Mouse (Mus musculus): ENCODE data around the gene Hist1h2ak.
"Not testable (repeated sequence)": the region's sequence is repeated elsewhere in the genome, so short reads cannot be mapped to it uniquely, and the experiment has no call there.

The Hist1h2ak gene

DNA sequence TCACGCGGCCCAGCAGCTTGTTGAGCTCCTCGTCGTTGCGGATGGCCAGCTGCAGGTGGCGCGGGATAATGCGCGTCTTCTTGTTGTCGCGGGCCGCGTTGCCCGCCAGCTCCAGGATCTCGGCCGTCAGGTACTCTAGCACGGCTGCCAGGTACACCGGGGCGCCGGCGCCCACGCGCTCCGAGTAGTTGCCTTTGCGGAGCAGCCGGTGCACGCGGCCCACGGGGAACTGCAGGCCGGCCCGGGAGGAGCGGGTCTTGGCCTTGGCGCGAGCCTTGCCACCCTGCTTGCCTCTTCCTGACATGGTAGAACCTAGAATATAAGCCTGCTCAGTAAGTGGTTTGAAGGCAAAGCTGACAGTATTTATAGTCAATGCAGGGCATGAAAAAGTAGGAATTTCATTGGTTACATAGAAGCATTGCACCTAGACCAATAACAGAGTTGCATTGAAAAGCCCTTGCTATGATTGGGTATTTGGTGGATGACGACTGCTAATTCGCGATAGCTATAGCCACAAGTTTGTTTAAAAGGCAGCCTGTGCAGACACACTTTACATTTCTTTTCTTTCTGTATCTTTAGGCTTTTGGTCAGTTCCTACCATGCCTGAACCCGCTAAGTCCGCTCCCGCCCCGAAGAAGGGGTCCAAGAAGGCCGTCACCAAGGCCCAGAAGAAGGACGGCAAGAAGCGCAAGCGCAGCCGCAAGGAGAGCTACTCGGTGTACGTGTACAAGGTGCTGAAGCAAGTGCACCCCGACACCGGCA, at the start of gene Hist1h2ak, which contains the start of gene Hist1h2bn:
Gene Hist1h2ak, minus strand, starts transcription at position 304 of the 762 bp plus-strand sequence.
Gene Hist1h2bn, plus strand, starts transcription at position 600 of the 762 bp plus-strand sequence.
- DNase-seq (ENCODE audit: low read depth, low spot score): peak; percentile 95

GRCm38 (mm10) chr13:21803058-21803457, 49.4 kb upstream of the Hist1h2ak start:
- DNase-seq (ENCODE audit: low read depth, low spot score): not testable (repeated sequence)

GRCm38 (mm10) chr13:21797163-21797562, 43.5 kb upstream of the Hist1h2ak start:
- DNase-seq (ENCODE audit: low read depth, low spot score): not testable (repeated sequence)

DNA sequence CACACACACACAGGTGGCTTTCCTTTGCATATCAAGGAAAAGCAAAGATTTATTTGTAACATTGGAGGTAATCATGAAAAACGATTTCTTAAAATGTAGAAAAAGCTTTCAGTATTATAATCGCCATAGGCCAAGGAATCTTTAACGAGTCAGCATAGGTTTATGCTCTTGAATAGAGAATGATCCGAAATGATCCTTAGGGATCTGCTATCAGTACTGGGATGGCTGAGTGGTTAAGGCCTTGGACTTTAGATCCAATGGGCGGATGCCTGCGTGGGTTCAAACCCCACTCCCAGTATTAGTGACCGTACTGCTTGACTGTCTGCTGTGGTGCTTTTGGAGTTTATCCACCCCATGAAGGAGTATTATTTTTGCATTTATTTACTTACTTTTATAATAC, 42.0 kb upstream of the Hist1h2ak start:
- no peak for DNase-seq (ENCODE audit: low read depth, low spot score)

- no peak for DNase-seq (ENCODE audit: low read depth, low spot score)
Measured at GRCm38 (mm10) chr13:21790601-21791283, 37.1 kb upstream of the Hist1h2ak start.

DNA sequence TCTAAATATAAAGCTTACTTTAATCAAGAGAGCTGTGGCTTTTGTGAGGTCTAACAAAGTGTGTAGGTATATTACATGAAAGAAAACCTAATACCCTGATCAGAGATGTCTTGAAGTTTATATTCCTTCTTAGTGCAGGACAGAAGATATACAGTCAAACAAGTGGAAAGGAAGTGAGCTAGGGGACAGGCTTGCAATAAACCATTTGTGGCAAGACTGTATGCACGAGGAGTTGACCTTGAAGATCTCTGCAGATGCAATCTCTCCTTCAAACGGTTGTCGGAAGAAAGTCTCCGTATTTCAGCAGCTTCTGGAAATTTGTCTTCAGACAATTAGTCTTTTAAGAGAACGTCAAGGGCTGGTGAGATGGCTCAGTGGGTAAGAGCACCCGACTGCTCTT, 36.3 kb upstream of the Hist1h2ak start:
- DNase-seq (ENCODE audit: low read depth, low spot score): no peak

DNA sequence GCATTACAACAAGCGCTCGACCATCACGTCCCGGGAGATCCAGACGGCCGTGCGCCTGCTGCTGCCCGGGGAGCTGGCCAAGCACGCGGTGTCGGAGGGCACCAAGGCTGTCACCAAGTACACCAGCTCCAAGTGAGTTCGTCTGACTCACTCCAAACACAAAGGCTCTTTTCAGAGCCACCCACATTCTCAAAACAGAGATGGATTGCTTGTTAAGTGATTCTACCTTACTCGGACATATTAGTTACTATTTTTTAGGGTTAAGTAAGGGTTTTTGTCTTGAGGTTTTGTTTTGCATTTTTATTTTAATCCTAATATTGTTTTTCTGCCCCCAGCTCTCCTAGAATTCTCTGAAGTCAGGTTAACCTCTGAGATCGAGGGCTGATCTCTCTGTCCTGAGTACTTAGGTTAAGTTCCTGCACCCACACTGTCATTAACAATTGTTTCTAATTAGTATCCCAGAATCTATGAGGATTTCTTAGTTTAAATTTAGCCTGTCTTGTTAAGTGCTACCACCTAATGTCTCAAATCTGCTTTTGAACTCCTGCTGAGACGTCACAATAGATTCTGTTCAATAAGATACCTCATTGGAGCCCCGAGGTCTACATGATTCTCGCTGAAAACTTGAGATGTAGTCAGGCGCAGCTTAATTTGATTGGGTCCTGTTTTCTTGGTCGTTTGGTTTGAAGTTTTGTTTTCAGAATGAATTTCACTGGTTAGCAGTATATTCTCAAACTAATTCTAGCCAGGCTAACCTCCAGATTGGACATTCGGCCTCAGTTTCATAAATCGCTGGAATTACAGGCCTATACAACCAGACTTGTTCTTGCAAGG, 34.4 kb upstream of the Hist1h2ak start:
- peak; percentile 68 for DNase-seq (ENCODE audit: low read depth, low spot score)

- peak; percentile 97 for DNase-seq (ENCODE audit: low read depth, low spot score)
Measured at GRCm38 (mm10) chr13:21786899-21787629, 33.4 kb upstream of the Hist1h2ak start, which contains the start of the genes Hist1h2an and Hist1h2bp. Gene Hist1h2an (minus strand): TSS chr13:21787218. Gene Hist1h2bp (plus strand): TSS chr13:21787461.

DNA sequence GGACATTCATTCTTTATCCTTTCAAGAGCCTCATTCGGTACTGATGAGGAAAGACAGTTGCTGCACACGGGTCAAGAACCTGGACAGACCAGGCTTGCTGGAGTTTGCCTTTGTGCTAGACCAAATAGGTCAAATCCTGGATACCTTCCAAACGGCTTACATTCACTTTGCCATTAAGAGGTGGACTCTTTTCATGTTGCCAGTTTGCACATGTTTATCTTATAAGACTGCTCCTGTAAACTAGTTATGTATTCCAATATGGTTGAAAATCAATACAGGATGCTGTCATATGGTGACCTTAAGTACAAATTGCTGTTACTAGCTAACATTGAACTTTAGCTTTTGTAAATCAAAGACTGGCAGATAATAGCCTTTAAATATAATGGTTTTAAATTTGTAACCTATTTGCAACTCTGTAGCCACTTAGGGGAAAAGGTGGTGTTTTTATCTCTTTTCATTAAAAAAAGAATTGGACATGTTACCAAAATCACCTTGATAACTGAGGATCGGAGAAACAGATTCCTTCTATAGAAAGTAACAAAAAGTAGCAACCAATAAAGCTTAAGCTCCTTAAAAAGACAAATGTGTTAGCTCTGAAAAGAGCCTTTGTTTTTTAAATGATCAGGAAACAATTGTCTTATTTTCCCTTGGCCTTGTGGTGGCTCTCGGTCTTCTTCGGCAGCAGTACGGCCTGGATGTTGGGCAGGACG, 32.7 kb upstream of the Hist1h2ak start:
- DNase-seq (ENCODE audit: low read depth, low spot score): peak; percentile 72

DNA sequence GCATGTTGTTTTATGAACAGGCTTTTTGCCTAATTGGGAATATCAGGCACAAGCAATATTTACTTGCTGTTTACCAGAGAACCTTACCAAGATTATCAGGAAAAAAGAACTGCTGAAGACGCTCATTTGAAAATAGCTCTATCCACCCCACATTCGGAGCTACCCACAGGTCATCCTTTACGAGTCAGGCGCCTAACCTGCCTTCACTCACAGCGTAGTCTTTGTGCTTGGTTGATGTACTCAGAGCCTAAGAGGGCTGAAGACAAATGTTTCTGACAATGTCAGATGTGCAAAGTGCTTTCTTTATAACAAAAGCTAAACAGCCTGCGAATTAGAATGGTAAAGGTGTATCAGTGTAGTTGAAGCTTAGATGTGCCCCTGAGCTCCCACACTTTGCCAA, 30.7 kb upstream of the Hist1h2ak start:
- DNase-seq (ENCODE audit: low read depth, low spot score): no peak

- DNase-seq (ENCODE audit: low read depth, low spot score): peak; percentile 73
Measured at GRCm38 (mm10) chr13:21783734-21784161, 30.1 kb upstream of the Hist1h2ak start.

DNA sequence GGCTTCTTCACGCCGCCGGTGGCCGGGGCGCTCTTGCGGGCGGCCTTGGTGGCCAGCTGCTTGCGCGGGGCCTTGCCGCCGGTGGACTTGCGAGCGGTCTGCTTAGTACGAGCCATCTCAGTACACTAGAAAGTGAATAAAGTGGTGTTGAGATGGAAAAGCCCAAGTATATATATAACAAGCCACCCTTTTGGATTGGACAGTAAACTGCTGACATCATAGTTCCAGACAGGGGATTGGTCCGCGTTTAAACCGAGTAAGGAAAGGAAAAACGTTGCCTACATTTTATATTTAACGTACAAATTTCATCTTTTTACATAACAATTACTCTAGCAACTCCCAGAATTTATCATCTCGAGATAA, 29.6 kb upstream of the Hist1h2ak start, which contains the start of gene Hist1h3i:
Gene Hist1h3i, minus strand, starts transcription at position 116 of the 363 bp plus-strand sequence.
- peak; percentile 92 for DNase-seq (ENCODE audit: low read depth, low spot score)

DNA sequence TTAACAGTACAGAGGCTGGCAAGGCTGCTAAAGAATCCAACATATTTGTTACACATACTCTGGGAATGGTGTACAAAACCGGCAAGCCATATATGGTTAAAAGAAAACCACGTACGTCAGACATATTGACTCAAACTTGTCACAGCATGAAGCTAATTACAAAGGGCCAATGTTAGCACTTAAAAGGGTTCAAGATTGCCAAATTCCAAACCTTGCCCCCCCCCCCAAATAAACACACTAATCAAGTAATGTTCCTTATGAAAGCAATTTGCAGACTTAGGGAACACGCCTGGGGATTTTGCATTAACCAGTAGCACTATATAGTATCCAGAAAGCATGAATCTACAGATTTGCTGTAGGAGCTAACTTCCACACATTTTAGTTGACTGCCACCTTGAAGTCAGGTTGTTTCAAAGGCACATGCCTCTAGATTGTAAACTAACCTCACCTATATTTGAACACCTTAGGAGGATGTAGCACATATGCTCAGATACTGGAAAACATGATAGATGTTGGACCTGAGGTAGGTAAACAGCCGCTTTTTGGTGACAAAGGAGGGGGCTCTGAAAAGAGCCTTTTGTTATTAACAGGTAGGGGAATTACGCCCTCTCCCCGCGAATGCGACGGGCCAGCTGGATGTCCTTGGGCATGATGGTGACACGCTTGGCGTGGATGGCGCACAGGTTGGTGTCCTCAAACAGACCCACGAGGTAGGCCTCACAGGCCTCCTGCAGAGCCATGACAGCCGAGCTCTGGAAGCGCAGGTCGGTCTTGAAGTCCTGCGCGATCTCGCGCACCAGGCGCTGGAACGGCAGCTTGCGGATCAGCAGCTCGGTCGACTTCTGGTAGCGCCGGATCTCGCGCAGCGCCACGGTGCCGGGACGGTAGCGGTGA, 29.0 kb upstream of the Hist1h2ak start:
- DNase-seq (ENCODE audit: low read depth, low spot score): peak; percentile 79

GRCm38 (mm10) chr13:21781639-21782038, 28.0 kb upstream of the Hist1h2ak start:
- peak; percentile 32 for DNase-seq (ENCODE audit: low read depth, low spot score)

DNA sequence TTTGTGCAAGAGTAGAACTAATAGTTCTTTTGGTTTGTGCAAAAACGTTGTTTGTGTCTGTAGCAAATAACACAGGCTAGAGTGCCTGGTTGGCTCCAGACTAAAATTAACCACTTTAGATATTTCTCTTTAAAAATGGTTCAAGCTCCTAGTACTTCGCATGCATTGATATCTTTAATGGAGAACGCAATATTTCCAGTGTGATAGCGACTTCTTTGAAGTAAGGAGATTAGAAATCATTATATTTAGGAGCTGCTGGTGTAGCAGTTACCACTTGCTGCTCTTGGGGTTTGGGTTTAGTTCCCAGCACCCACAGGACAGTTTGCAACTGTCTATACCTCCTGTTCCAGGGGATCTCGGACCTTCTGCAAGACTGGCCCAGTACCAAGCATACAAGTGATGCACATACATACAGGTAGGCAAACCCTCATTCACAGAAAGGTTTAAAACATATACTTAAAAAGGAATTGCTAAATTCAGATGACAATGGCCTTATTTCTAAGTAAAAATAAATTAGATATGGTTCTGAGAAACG, 27.5 kb upstream of the Hist1h2ak start:
- peak; percentile 67 for DNase-seq (ENCODE audit: low read depth, low spot score)

- peak; percentile 91 for DNase-seq (ENCODE audit: low read depth, low spot score)
Measured at GRCm38 (mm10) chr13:21779767-21780731, 26.4 kb upstream of the Hist1h2ak start, which contains the start of gene Hist1h1b. Gene Hist1h1b (minus strand): TSS chr13:21780625.

GRCm38 (mm10) chr13:21778814-21779766, 25.5 kb upstream of the Hist1h2ak start:
- peak; percentile 92 for DNase-seq (ENCODE audit: low read depth, low spot score)

Measured in A20 (cell line).